Mouse (Mus musculus): ENCODE measurements around the gene 2610044O15Rik8.

2610044O15Rik8 gene

DNA sequence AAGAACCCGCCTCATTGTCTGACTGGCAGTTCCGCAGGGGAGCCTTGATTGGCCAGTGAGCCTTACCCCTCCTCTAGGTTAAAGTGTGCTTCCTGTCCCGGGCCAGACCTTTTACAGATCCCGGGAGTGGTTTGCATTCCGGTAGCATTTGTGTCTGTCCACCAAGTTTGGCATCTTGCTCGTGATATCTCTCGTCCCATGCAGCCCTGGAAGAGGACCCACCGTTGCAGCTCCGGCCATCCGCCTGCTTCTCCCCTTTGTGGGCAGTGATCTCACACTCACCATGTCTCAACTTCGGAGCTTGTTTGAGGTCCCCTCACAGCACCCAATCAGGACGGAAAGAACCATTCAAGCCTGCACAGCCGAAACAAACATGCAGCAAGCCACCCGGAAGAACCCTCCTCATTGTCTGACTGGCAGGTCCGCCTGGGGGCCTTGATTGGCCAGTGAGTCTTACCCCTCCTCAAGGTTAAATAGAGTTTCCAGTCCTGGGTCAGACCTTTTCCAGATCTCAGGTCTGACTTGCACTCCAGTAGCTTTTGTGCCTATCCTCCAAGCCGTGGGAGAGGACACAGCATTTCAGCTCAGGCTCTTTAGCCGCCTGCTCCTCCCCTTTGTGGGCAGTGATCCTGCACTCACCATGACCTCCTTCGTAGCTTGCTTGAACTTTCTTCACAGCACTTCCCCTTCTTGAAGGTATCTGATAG lies at the start of gene 2610044O15Rik8:
TSS of gene 2610044O15Rik8 (minus strand) at position 380 of the 707 bp plus-strand sequence.
- peak; percentile 88 to 95 for DNase-seq

- DNase-seq = no peak
Measured at GRCm38 (mm10) chr8:129265918-129266317, 31.7 kb upstream of the 2610044O15Rik8 start.

DNA sequence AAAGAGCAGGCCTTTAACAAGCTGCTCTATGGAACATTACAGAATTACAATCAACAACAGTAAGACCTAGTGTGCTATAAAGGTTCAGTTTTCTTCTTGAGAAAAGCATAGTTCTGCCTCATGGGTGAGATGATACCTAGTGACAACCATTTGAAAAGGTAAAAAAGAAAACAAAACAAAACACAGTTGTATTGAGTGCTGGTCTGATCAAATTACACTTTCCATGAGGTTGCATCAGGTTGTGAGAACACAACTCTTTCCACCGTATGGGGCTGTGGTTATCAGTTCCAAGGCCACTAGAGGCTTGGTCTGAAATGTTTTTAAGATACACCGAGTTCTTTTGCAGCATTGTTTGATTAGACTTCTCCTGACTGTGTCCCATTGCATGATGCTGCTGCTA lies 30.1 kb upstream of the 2610044O15Rik8 start:
- no peak for DNase-seq

DNA sequence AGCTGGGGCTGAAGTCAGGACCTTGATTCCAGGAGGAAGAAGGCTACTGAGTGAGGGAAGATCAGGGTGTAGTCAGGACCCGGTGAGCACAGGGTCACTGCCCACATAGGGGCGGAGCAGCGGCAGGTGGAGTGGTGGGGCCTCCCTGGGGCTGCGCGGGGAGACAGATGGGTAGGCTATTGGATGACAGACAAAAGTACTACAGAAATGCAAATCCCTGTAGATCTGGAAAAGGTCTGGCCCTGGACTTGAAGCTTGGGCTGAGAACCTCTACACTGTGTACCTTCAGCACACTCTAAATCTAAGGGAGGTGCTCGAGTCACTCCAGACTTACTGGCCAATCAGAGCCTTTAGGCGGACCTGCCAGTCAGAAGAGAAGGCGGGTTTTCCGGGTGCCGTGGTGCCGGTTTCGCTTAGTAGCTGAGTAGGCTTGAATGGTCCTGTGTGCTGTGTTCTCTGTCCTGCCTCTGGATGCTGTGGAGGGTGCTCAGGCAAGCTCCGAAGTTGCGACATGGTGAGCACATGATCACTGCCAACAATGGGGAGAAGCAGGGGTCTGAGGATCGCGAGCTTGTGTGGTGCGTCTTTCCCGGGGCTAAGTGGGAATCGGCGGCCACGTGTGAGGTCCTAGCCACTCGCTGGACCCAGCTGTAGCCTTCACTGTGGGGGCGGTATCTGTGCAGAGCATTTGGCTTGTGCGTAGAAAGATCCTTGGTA lies 29.2 kb upstream of the 2610044O15Rik8 start:
- DNase-seq = peak; percentile 79 to 84

GRCm38 (mm10) chr8:129233664-129234026 lies 561 bp downstream of the 2610044O15Rik8 start:
- DNase-seq = no peak

All from kidney, postnatal 25 days (tissue).